Mouse (Mus musculus) forebrain, embryonic 10.5 days (tissue): ENCODE results near the gene Gm43552. TPM values are rescaled to one million over a fixed set of nuclear protein-coding genes. Genes with fewer than 3 reads are reported as not detected.
"Not testable (repeated sequence)": the region's sequence is repeated elsewhere in the genome, so short reads cannot be mapped to it uniquely, and the experiment has no call there.

Experiments
- DNase-seq: peaks from one replicate; pipeline ENCODE4 v3.0.0-alpha.2; 2017; ENCODE audit warnings: low spot score; ENCODE audit errors: extremely low spot score
- H3K27ac ChIP-seq: fragments of 300-500 bp; sonication (generic); 2 replicates; pipeline ENCODE4 v1.5.1; 2016; ENCODE audit warnings: mild to moderate bottlenecking
- H3K27me3 ChIP-seq: fragments of 300-500 bp; sonication (generic); 2 replicates; pipeline ENCODE4 v1.6.1; 2016; ENCODE audit warnings: mild to moderate bottlenecking; ENCODE audit not compliant: poor library complexity, severe bottlenecking
- H3K36me3 ChIP-seq: fragments of 300-500 bp; sonication (generic); replicated peaks from 2 replicates; pipeline ENCODE4 v1.6.1; 2016; ENCODE audit warnings: mild to moderate bottlenecking, moderate library complexity
- H3K4me1 ChIP-seq: fragments of 300-500 bp; sonication (generic); 2 replicates; pipeline ENCODE4 v1.6.1; 2016
- H3K4me3 ChIP-seq: fragments of 300-500 bp; sonication (generic); 2 replicates; pipeline ENCODE4 v1.5.1; 2016; ENCODE audit warnings: mild to moderate bottlenecking, moderate library complexity
- H3K9me3 ChIP-seq: fragments of 300-500 bp; sonication (generic); 2 replicates; pipeline ENCODE4 v1.6.1; 2016; ENCODE audit warnings: mild to moderate bottlenecking, moderate library complexity
- WGBS: fragments of 180-500 bp; shearing (Covaris S2); methylation state at CpG from one replicate; pipeline ENCODE4 v1.1.7; 2016; 5-methylcytosine and 5-hydroxymethylcytosine counted together
- polyA plus RNA-seq: library from polyadenylated mRNA; unstranded; fragments of >200 nt; fragmentation: Nextera tagmentation; extraction: Ambion mirVana; gene quantifications from 2 replicates; pipeline ENCODE4 v1.2.1, GENCODE M21; 2016

The Gm43552 gene
- polyA plus RNA-seq = not detected in 2 replicates

DNA sequence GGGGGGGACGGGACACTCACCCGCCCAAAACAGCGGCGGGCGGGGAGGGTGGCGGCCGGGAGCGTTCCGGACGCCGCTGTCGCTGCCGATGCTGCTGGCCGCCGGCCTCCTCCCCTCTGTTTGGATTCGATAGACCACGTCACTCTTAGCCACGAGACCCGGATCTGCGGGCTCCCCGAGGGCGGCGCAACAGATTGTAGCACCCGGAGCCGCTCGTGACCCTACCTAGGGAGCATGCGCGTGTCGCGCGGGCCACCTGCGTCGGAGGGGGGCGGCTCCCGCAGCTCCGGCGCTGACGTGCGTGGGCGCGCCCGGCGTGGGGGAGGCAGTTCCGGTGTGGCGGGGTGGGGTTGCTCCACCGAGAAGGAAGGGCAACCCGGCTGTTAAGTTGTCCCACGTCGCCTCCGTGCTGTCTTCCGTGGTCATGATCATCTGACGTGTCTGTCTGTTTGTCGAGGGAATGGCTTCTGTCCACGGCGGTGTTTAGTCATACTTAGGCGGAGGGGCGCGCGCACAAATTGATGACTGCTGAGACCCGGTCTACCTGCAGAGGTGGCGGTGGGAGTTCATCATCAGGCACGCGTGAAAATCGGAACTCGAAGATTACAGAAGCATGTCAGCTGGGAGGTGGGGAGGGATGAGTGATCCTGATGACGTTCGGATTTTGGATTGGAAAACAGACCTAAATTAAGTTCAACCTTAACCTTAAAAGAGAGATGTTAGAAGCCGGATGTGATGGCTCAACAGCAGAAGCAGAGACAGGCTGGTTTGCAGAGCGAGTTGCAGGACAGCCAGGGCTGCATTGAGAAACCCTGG is at the start of gene Gm43552:
Gene Gm43552, minus strand, starts transcription at position 118 of the 816 bp plus-strand sequence.
- DNase-seq = peak; percentile 87
- Histone ChIP-seq H3K27me3 (peaks cover 15% of the 10 kb centered on the region), H3K9me3 (no peaks in the 10 kb centered on the region), H3K4me3 (peak within 1 kb of the TSS; percentile 80), H3K4me1 (peaks cover 16% of the 10 kb centered on the region), H3K36me3 (no peaks in the 10 kb centered on the region), H3K27ac (peak within 1 kb of the TSS; percentile 91)
- WGBS = under 1% methylated on average over 68 of the region's 69 CpGs

- Histone ChIP-seq H3K36me3 (peaks cover 47% of the 10 kb centered on the region), H3K9me3 (no peaks in the 10 kb centered on the region), H3K4me1 (peaks cover 20% of the 10 kb centered on the region), H3K4me3 (no peak overlapping the region), H3K27me3 (no peaks in the 10 kb centered on the region), H3K27ac (no peak overlapping the region)
- DNase-seq = no peak
- WGBS = 93% methylated on average over 3 of the region's 3 CpGs
These were observed 49.3 kb upstream of the Gm43552 start for GRCm38 (mm10) chr5:65541889-65542288.

DNA sequence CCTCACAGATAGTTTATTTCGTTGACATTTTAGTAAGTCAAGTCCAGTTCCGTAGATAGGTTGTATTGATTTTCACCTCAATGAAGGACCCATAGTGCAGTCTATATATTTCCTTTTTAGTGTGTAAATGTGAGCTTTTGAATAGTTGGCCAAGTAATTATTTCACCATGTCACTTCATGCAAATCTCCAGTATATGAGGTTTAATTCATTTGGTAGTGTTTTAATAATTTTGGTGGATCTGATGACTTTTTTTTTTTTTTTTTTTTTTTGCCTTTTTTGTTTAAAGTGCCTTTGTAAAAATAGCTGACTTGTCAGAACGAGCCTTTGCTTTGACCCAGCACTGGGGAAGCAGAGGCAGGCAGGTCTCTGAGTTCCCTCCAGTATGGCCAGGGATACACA is 47.2 kb upstream of the Gm43552 start:
- WGBS = 94% methylated on average over 3 of the region's 3 CpGs
- no peaks in the 10 kb centered on the region for H3K27me3 ChIP-seq

DNA sequence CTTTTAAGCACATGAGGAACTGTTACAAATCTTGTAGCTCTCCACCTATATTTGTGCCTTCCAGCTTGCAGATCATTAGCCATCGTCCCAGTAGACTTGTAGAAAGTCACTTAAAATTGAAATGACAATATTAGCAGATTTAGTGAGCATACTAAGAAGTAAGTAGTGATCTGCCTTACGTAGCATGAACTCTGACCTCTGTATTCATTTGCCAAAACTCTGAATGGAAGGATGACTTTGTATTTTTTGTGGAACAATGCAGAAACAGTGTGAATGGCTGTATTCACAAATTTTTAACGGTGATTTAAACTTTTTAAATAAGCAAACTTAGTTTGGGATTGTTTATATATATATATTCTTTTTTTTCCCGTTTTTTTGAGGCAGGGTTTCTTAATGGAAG is 46.2 kb upstream of the Gm43552 start:
- H3K4me3 ChIP-seq = peak overlapping the region; percentile 91

More for the DNA sequence above, 47.2 kb upstream of the Gm43552 start:
- Histone ChIP-seq H3K4me1 (peaks cover 28% of the 10 kb centered on the region), H3K36me3 (peaks cover 33% of the 10 kb centered on the region), H3K9me3 (no peaks in the 10 kb centered on the region), H3K4me3 (no peak overlapping the region), H3K27ac (no peak overlapping the region)
- no peak for DNase-seq

DNA sequence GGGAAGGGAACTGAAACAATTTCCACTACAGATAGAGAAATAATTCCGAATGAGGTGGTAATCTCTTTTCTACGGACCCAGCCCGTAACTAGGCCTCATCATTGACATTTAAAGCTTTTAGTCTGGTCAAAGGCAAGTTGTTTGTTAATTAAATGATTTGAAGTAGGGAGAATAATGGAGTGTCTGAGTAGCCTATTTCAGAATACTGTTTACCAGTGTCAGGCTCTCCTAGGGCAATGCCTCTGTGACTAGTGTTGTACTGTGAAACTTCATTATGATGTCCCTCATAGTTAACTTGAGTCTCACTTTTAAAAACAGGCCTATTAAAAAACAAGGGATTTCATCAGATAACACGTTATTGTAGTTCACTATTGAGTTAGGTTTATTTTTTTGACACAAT is 45.5 kb upstream of the Gm43552 start:
- WGBS = 2% methylated on average over 4 of the region's 4 CpGs
- H3K27me3 ChIP-seq = no peaks in the 10 kb centered on the region
- H3K9me3 ChIP-seq = no peaks in the 10 kb centered on the region
- H3K4me3 ChIP-seq = peak overlapping the region; percentile 91
- H3K4me1 ChIP-seq = peaks cover 32% of the 10 kb centered on the region
- DNase-seq = no peak
- H3K36me3 ChIP-seq = peaks cover 26% of the 10 kb centered on the region
- H3K27ac ChIP-seq = peak overlapping the region; percentile 99

More for the DNA sequence above, 46.2 kb upstream of the Gm43552 start:
- H3K27ac ChIP-seq = no peak overlapping the region
- peaks cover 33% of the 10 kb centered on the region for H3K36me3 ChIP-seq
- WGBS = 33% methylated on average over 4 of the region's 4 CpGs
- H3K9me3 ChIP-seq = no peaks in the 10 kb centered on the region
- no peak for DNase-seq
- H3K4me1 ChIP-seq = peaks cover 32% of the 10 kb centered on the region
- no peaks in the 10 kb centered on the region for H3K27me3 ChIP-seq

DNA sequence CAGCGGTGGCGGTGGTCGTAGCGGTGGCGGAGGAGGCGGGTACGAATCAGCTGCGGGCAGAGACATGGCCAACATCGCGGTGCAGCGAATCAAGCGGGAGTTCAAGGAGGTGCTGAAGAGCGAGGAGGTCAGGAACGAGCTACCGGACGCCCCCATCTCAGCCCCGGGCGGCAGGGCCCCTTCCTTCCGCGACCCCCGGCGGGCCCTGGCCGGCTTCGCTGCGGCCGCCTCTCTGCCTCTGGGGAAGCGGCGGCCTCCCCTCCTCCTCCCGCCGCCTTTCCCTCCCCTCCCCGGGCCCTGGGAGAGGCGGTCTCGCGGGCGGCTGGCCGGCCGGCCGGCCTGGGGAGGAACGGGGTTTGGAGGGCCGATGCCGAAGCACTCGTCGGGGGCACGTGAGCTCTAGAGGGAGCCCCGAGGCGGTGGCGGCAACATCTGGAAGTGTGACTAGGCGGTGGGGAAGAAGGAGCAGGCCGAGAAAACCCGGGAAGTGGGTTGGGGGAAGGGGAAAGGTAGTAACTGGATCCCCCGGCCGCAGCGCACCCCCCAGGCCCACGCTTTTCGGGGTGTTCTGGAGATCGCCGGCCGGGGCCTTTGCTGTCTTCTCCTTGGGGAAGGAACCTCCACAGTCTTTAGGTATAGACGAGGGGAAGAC is 44.9 kb upstream of the Gm43552 start:
- 0% methylated on average over 51 of the region's 59 CpGs for WGBS
- H3K27me3 ChIP-seq = no peaks in the 10 kb centered on the region
- peak; percentile 77 for DNase-seq
- H3K9me3 ChIP-seq = no peaks in the 10 kb centered on the region
- H3K4me3 ChIP-seq = peak overlapping the region; percentile 91
- peaks cover 32% of the 10 kb centered on the region for H3K4me1 ChIP-seq
- peak overlapping the region; percentile 99 for H3K27ac ChIP-seq
- peaks cover 25% of the 10 kb centered on the region for H3K36me3 ChIP-seq

GRCm38 (mm10) chr5:65536751-65537419 is 44.3 kb upstream of the Gm43552 start, which contains the start of the genes Smim14 and Ube2k:
TSS of gene Smim14 (minus strand) at chr5:65537184.
TSS of gene Ube2k (plus strand) at chr5:65537233.
- WGBS = under 1% methylated on average over 66 of the region's 66 CpGs
- H3K36me3 ChIP-seq = peaks cover 19% of the 10 kb centered on the region

GRCm38 (mm10) chr5:65536068-65536465 is 43.4 kb upstream of the Gm43552 start:
- peak overlapping the region; percentile 99 for H3K27ac ChIP-seq
- WGBS = 88% methylated on average over 10 of the region's 10 CpGs

More at GRCm38 (mm10) chr5:65536751-65537419, 44.3 kb upstream of the Gm43552 start, which contains the start of the genes Smim14 and Ube2k:
- Histone ChIP-seq H3K4me1 (peaks cover 32% of the 10 kb centered on the region), H3K4me3 (peak within 1 kb of the TSS; percentile 91), H3K27me3 (no peaks in the 10 kb centered on the region), H3K27ac (peak within 1 kb of the TSS; percentile 99), H3K9me3 (no peaks in the 10 kb centered on the region)
- DNase-seq = peak; percentile 93

DNA sequence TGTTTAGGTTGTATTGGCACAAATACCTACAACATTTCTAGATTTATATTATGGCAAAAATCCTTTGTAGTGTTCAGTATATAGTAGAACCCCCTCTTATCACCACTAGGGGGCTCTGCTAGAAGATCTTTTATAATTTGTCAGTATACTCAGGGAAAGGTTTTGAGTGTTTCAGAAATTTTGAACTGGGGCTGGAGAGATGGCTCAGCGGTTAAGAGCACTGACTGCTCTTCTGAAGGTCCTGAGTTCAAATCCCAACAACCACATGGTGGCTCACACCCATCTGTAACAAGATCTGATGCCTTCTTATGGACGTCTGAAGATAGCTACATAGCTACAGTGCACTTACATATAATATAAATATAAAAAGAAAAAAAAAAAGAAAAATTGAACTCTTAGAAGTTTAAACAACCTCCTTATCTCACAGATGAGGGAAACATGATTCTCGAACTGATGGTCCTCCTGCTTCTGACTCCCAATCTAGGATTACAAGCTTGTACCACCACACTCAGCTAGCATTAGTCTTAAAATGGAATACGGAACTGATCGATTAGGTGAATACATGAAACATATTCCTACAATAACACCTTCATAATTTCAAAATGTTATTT is 42.9 kb upstream of the Gm43552 start:
- 76% methylated on average over 5 of the region's 5 CpGs for WGBS

More at GRCm38 (mm10) chr5:65536068-65536465, 43.4 kb upstream of the Gm43552 start:
- Histone ChIP-seq H3K36me3 (peaks cover 16% of the 10 kb centered on the region), H3K4me1 (peaks cover 32% of the 10 kb centered on the region), H3K4me3 (peak overlapping the region; percentile 91)
- H3K9me3 ChIP-seq, H3K27me3 ChIP-seq, DNase-seq: not testable (repeated sequence)

DNA sequence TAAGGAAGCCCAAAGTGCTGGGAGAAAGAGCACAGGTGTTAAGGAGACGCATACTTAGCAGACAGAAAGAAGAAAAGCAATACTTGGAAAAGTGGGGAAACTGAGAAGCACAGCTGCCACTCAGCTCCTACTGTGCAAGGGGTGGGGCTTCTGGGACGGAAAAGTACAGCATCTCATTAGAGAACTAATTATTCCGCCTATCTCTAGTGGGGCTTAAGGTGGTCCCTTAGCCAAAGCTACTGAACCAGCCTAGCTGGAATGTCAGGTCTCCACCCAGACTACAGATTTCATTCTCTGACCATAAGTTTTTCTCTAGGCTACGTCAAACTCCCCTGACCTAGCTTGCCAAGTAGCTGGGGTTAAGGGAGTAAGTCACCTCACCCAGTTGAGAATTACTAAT is 41.9 kb upstream of the Gm43552 start:
- H3K4me1 ChIP-seq = peaks cover 26% of the 10 kb centered on the region
- no peak overlapping the region for H3K27ac ChIP-seq
- 66% methylated on average over 4 of the region's 4 CpGs for WGBS
- DNase-seq = no peak
- peaks cover 7% of the 10 kb centered on the region for H3K36me3 ChIP-seq
- H3K27me3 ChIP-seq = peaks cover 15% of the 10 kb centered on the region
- H3K4me3 ChIP-seq = no peak overlapping the region
- H3K9me3 ChIP-seq = no peaks in the 10 kb centered on the region

More for the DNA sequence above, 42.9 kb upstream of the Gm43552 start:
- Histone ChIP-seq H3K27ac (no peak overlapping the region), H3K4me1 (peaks cover 32% of the 10 kb centered on the region), H3K36me3 (peaks cover 14% of the 10 kb centered on the region), H3K4me3 (no peak overlapping the region), H3K27me3 (peaks cover 6% of the 10 kb centered on the region; the same call in 1 of the 2 replicates), H3K9me3 (no peaks in the 10 kb centered on the region)
- no peak for DNase-seq

DNA sequence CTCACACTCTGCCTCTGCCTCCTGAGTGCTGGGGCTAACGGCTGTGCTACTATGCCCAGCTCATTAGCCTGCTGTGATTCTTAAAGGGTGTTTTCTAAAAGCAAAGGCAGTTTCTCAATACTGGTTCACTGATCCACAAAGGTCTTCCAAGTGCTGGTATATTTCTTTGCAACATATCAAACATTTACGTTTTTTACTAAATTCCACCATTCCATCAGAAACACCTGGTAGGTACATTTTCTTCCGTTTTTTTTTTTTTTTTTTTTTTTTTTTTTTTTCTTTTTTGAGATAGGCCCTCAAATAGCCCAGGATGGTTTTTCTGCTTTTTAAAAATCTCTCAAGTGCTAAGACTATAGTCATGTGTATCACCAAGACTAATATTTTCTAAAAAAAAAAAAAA is 38.6 kb upstream of the Gm43552 start:
- Histone ChIP-seq H3K27ac (no peak overlapping the region), H3K4me3 (no peak overlapping the region), H3K9me3 (no peaks in the 10 kb centered on the region; the same call in 1 of the 2 replicates), H3K4me1 (peaks cover 22% of the 10 kb centered on the region), H3K36me3 (0 out of 2 replicates have a peak, but pooled peaks cover 3% of the 10 kb centered on the region), H3K27me3 (peaks cover 31% of the 10 kb centered on the region)
- 76% methylated on average over 3 of the region's 3 CpGs for WGBS
- DNase-seq = no peak
